16 mouse cellular contexts compared by ENCODE assay signal in genomic region chr10:58548739-58549138, GRCm38 (mm10). TPM values are rescaled to one million over a fixed set of nuclear protein-coding genes. Genes with fewer than 3 reads are reported as not detected.
A peak's percentile ranks its signal among the peaks of the same experiment; 100 is the strongest.
DNase-seq lines count a peak whose midpoint lies in the region; TF ChIP-seq lines count a peak whose summit lies in the region.
"Had no signal": no experiment of that assay in that cellular context is flagged by ENCODE, and none has a peak within 500 bp of the region (broad histone marks: within the 10 kb centered on the region; RNA-seq: fewer than 3 reads in every experiment).

No protein-coding gene starts in this region.

- no peak for DNase-seq in left cerebral cortex, adult 2 months (ENCODE audit: extremely low spot score in 1 of 2, low spot score in 2 of 2)
- DNase-seq in left cerebral cortex, postnatal 10 days (ENCODE audit: extremely low spot score in 1 of 2, low spot score in 2 of 2) = no peak
- peak; percentile 16 for DNase-seq in 3T3-L1 (ENCODE audit: low read depth, low spot score)
- DNase-seq in CH12.LX (ENCODE audit: extremely low read depth) = no peak
- peak; percentile 9 for DNase-seq in induced T-regulatory cell, adult 2 months (ENCODE audit: low read depth)
- no peak for DNase-seq in neural tube, embryonic 10.5 days (ENCODE audit: extremely low spot score, low spot score)
- no peak for DNase-seq in c-Kit-positive CD71-positive TER-119-positive erythroid progenitor cells, embryonic 14.5 days (ENCODE audit: low spot score)
- DNase-seq in cerebellum, adult 9-11 months = no peak
- DNase-seq: adrenal gland, postnatal 25 days; layer of hippocampus, postnatal 36 days; thymus, postnatal 36 days had no signal

- peak; percentile 37 for TF ChIP-seq RAD21 in CH12.LX (IDR thresholded peaks at IDR 0.05; ENCODE audit: low read depth, low read length)

- no peak overlapping the region for H3K4me2 ChIP-seq in CH12.LX (ENCODE audit: insufficient read depth, low read depth, poor library complexity, severe bottlenecking)
- H3K4me2 ChIP-seq: embryonic facial prominence, embryonic 15.5 days; forebrain, embryonic 12.5 days; heart, embryonic 13.5 days; midbrain, embryonic 12.5 days had no signal

- H3K27ac ChIP-seq in left cerebral cortex, adult 2 months = no peak overlapping the region
- no peak overlapping the region for H3K27ac ChIP-seq in CH12.LX (ENCODE audit: insufficient read depth, low read depth)
- H3K27ac ChIP-seq: embryonic facial prominence, embryonic 15.5 days; forebrain, embryonic 12.5 days; heart, embryonic 13.5 days; hindbrain, embryonic 10.5 days; midbrain, embryonic 12.5 days had no signal

- no peaks in the 10 kb centered on the region for H3K36me3 ChIP-seq in CH12.LX (replicated peaks in 1 of 2; ENCODE audit: control insufficient read depth in 1 of 2, insufficient read depth in 1 of 2, low read length in 1 of 2)
- H3K36me3 ChIP-seq: embryonic facial prominence, embryonic 15.5 days; midbrain, embryonic 12.5 days had no signal

- TF ChIP-seq POLR2A in CH12.LX (IDR thresholded peaks at IDR 0.05; ENCODE audit: low read depth, low read length) = no peak

- in situ Hi-C loops in CH12.LX (cut with MboI; ENCODE audit: low pct_ligation_motif_present, low pct_unique_long_range_greater_than_20kb, low sequenced_read_pairs) = no loop called here

- TF ChIP-seq CTCF in left cerebral cortex, adult 2 months (IDR thresholded peaks at IDR 0.05) = peak; percentile 18
- peak in 1 of 2 experiments; percentile 41; a peak in 2 of 4 replicates for TF ChIP-seq CTCF in CH12.LX (conservative IDR thresholded peaks at IDR 0.05 in 1 of 2, IDR thresholded peaks at IDR 0.05 in 1 of 2; ENCODE audit: low read depth in 2 of 2, low read length in 2 of 2)

- intact Hi-C loops in left cerebral cortex, adult 2 months (cut with DNase I) = no loop called here
- intact Hi-C loops in left cerebral cortex, postnatal 10 days (cut with DNase I) = no loop called here

- no peaks in the 10 kb centered on the region for H3K27me3 ChIP-seq in CH12.LX (replicated peaks)
- H3K27me3 ChIP-seq: embryonic facial prominence, embryonic 15.5 days; forebrain, embryonic 12.5 days; heart, embryonic 13.5 days; midbrain, embryonic 12.5 days had no signal

- dilution Hi-C loops in CH12.LX (cut with MboI; ENCODE audit: extremely low pct_ligation_motif_present, extremely low pct_unique_long_range_greater_than_20kb, low sequenced_read_pairs) = no loop called here

- no peaks in the 10 kb centered on the region for H3K79me2 ChIP-seq in CH12.LX (replicated peaks; ENCODE audit: control insufficient read depth, extremely low read depth, insufficient read depth, poor library complexity, severe bottlenecking)

- no peaks in the 10 kb centered on the region for H3K4me1 ChIP-seq in CH12.LX (ENCODE audit: control insufficient read depth in 1 of 2, insufficient read depth in 2 of 2)
- H3K4me1 ChIP-seq: embryonic facial prominence, embryonic 15.5 days; forebrain, embryonic 12.5 days; heart, embryonic 13.5 days; hindbrain, embryonic 10.5 days; midbrain, embryonic 12.5 days had no signal

- TF ChIP-seq EP300 in CH12.LX (IDR thresholded peaks at IDR 0.05; ENCODE audit: low read length) = no peak

- no peaks in the 10 kb centered on the region for H3K9me3 ChIP-seq in CH12.LX (replicated peaks; ENCODE audit: low read length)
- H3K9me3 ChIP-seq: embryonic facial prominence, embryonic 15.5 days; forebrain, embryonic 12.5 days; heart, embryonic 13.5 days; hindbrain, embryonic 10.5 days; midbrain, embryonic 12.5 days had no signal

- no peak overlapping the region for H3K4me3 ChIP-seq in left cerebral cortex, adult 2 months
- no peak overlapping the region for H3K4me3 ChIP-seq in CH12.LX (replicated peaks in 1 of 3; ENCODE audit: low read depth in 2 of 3, low read length in 2 of 3, poor library complexity in 1 of 3)
- H3K4me3 ChIP-seq: embryonic facial prominence, embryonic 15.5 days; forebrain, embryonic 12.5 days; heart, embryonic 13.5 days; hindbrain, embryonic 10.5 days; midbrain, embryonic 12.5 days had no signal

- no peak overlapping the region for H3K9ac ChIP-seq in CH12.LX (ENCODE audit: insufficient read depth, low read depth)
- H3K9ac ChIP-seq: embryonic facial prominence, embryonic 15.5 days; forebrain, embryonic 12.5 days; heart, embryonic 13.5 days; midbrain, embryonic 12.5 days had no signal

TF ChIP-seq in CH12.LX, 34 proteins besides CTCF, POLR2A, EP300 and RAD21:
- TF ChIP-seq SMC3 (IDR thresholded peaks at IDR 0.05; ENCODE audit: low read depth, low read length) (peak; percentile 8; the same call in 1 of the 2 replicates), JUND (conservative IDR thresholded peaks at IDR 0.05; ENCODE audit: low read depth, low read length) (no peak)

RNA-seq across cellular contexts. Expression of gene Ccdc138, which starts 51.0 kb away (rescaled TPM):
- total RNA-seq in left cerebral cortex, adult 2 months (2021) = 1 to 10 TPM; 4.4 to 5.5 TPM
- 1 to 10 TPM; 7.1 to 7.8 TPM for total RNA-seq in left cerebral cortex, postnatal 10 days (2021)
- total RNA-seq in CH12.LX (2012; rRNA removed) = 1.7 TPM in 2 replicates
- 3.1 and 3.3 TPM in 2 replicates for total RNA-seq in CH12.LX (2014; rRNA removed)
- 2.2 and 2.4 TPM in 2 replicates for polyA plus RNA-seq in CH12.LX (2012; ENCODE audit: insufficient read length, low read depth)

Comparison
In these comparisons a context has a peak if more than half of its experiments do, and no peak if none do; other contexts are left out.
1. DNase-seq: peak in 3T3-L1 (single experiment) and induced T-regulatory cell, adult 2 months (single experiment); none in left cerebral cortex, adult 2 months (0 of 2), left cerebral cortex, postnatal 10 days (0 of 2), CH12.LX (single experiment), neural tube, embryonic 10.5 days (single experiment), c-Kit-positive CD71-positive TER-119-positive erythroid progenitor cells, embryonic 14.5 days (single experiment) and cerebellum, adult 9-11 months (single experiment).